Mouse (Mus musculus): Measurements from ENCODE around the gene Edem2. TPM values are rescaled to one million over a fixed set of nuclear protein-coding genes. Genes with fewer than 3 reads are reported as not detected.

The Edem2 gene
- 10 to 100 TPM; 16.6 to 17.8 TPM for total RNA-seq (2021)
- long read RNA-seq, experiment 1, transcript Edem2-201 (11 exons, 2,290 nt) = major isoform, 41 of 57 reads
- long read RNA-seq, experiment 1, partial matches to known transcripts = 11 of 57 reads
- long read RNA-seq, experiment 1, other reads (novel, unspliced or antisense) = 5 of 57 reads
- long read RNA-seq, experiment 2, transcript Edem2-201 (11 exons, 2,290 nt) = major isoform, 28 of 42 reads
- long read RNA-seq, experiment 2, partial matches to known transcripts = 6 of 42 reads
- long read RNA-seq, experiment 2, other reads (novel, unspliced or antisense) = 8 of 42 reads

DNA sequence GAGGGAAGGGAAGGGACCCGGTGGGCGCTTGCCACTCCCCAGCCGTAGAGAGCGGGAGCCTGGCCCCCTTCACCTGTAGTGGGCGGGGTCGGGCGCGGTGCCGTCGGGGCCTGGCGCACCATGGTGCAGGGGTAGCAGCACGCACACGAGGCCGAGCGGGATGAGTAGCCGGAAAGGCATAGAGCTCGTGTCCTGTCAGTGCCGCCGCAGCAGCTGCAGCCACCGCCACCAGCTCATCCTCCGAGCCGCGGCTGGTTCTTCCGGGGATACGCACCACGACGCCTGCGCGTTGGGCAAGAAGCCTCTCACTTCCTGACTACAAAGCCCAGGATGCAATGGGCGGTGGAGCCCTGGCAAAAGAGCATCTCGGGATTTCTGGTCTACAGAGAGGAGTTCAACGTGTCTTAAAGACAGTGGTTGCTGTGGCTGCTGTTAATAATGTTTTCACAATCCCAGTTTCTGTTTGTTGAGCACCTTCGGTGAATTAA lies at the start of gene Edem2:
Gene Edem2, minus strand, starts transcription at position 318 of the 488 bp plus-strand sequence.
- intact Hi-C loops (cut with DNase I) = no loop called here
- peak; percentile 90 to 92 for DNase-seq (ENCODE audit: low spot score in 2 of 2)

DNA sequence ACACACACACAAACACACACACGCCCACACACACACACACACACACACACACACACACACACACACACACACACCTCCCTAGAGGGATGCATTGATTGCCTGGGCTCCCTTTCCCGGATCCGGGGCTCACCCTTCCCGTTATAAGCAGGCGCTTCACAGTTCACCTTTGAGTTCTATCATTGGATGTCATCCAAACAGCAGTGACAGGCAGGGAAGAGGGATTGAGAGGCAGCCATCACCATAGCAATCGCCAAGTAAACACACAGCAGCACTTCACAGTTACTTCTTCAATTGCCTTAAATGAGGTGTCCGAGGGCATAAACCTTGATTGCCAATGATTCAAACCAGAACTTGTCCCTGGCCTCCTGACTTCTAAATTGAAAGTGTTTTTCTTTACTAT lies 49.8 kb upstream of the Edem2 start:
- DNase-seq (ENCODE audit: low spot score in 2 of 2) = no peak
- intact Hi-C loops (cut with DNase I) = no loop called here

DNA sequence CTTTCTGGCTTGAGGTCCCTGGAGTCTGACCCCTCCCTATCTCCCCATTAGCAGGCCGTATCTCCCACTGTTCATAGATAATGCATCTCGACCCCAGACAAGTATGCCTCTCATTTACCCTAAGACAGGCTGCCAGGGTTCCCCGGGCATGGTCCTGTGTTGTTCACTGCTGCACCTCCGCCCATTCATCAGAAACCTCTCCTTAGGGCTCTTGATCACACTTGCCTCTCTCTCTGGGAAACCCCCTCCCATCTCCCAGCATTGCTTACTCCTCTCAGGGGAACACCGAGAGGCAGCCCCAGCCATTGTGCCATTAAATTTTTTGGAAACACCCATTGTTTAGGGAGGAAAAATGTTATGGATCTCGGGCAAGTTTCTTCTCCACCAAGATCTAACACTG lies 48.7 kb upstream of the Edem2 start:
- no peak for DNase-seq (ENCODE audit: low spot score in 2 of 2)
- intact Hi-C loops (cut with DNase I) = no loop called here

DNA sequence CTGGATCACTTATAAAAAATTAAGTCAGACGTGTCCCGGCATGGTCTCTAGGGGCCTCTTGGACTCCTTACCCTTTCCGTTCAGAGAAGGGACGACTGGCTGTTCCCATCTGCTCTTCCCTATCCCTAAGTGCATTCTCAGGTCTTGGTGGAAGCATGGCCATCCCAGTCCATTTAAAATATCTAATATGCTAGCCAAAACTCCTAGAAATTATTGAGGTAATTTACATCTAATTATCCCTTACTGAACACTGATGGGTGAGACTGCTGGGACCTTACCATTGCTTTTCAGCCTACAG lies 48.4 kb upstream of the Edem2 start:
- intact Hi-C loops (cut with DNase I) = loop anchor here (2.0 kb wide), 1 partner anchor 33 kb away; no protein-coding TSS in a partner anchor
- DNase-seq (ENCODE audit: low spot score in 2 of 2) = no peak

DNA sequence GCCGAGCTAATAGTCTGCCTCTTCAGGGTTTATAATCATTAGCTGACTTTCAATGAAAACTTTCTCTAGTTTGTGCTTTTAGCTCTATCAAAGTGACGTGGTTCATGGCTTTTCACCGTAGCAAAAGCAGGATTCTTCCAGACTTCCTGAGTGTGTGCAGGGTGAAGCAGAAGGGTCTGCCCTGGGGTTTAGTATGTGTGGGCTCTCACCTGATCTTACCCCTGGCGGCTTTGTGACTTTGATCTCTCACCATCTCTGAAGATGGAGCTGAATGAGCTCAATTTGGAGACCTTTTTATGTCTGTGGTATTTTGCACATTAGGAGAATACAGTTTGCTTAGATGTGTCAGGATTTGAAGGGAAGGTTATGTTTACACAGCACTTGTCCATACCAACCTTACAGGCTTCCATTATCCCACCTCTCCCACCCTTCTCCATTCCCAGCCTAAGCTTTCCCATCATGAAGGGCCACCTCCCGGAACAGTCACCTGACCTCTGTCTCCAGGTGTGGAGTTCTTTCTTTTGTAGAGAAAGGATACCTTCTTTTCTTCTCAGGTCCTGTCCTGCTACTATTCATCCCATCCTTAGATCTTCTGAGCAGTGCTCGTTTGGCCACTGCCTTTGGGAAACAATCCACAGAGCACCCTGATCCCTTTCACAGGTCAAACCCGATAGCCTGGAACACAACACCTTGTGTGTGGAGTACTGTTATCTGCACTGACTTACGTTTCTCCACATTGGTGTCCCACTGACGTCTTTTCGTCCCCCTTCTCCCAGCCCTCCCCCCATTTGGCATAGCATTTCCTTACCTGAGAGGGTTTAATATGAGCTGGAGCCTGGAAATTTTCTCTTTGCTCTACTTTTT lies 47.8 kb upstream of the Edem2 start:
- DNase-seq (ENCODE audit: low spot score in 2 of 2) = no peak
- intact Hi-C loops (cut with DNase I) = loop anchor here (2.0 kb wide), 1 partner anchor 34 kb away; no protein-coding TSS in a partner anchor

DNA sequence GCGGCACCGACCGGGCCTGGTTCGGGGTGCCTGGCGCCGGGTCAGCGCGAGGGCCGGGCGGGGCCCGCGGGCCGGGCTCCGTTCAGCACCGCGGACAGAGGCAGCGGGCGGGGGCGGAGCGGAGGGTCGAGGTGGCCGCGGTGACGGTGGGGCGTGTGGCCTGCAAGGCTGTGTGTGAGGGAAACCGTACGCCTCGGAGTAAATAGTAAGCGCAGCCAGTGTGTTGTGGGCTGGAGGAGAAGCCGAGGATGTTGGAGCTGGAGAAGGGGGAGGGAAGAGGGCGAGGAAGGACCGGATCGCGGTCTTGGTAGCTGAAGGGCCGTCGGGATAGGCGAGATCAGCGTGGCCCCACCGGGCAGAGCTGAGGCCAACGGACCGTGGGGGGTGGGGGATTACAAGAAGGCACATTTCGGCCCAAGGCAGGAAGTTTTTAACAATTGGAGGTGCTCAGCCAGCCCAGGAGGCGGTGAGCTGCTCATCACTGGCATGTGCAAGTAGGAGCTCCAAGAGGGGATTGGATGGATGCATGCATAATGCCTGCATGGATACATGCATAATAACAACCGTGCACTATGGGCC lies 46.5 kb upstream of the Edem2 start:
- DNase-seq (ENCODE audit: low spot score in 2 of 2) = peak; percentile 36 to 50
- intact Hi-C loops (cut with DNase I) = loop anchor here (2.0 kb wide), 1 partner anchor 35 kb away; no protein-coding TSS in a partner anchor

DNA sequence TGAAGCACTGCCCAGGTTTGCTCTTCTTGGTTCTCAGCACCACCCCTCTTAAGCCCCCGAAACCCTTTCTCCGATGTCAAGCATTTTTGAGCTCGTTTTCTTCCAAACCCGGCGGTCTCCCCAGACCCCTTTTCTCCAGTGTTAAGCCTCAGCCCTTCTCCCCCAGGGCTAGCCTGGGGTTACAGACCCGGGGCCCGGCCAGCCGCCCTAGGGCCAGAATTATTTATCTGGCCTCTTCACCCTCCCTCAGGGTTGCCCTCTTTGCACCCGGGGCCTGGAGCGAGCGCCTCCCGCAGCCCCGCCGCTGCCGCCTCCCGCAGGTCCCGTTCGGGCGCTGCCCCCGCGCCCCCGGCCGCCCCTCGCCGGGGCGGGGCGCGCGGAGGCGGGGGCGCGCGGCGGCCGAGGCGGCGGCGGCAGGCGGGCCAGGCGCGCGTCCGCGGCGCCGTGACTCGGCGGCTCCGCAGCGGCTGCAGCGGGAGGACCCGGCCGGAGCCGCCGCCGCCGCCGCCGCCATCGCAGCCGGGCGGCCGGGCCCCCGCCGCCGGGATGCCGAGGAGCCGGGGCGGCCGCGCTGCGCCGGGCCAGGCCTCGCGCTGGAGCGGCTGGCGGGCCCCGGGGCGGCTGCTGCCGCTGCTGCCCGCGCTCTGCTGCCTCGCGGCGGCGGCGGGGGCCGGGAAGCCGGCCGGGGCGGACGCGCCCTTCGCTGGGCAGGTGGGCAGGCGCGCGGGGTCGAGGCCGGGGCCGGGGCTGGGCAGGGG lies 45.8 kb upstream of the Edem2 start, which contains the start of gene Mmp24:
Gene Mmp24, plus strand, starts transcription at position 416 of the 758 bp plus-strand sequence.
- intact Hi-C loops (cut with DNase I) = no loop called here
- DNase-seq (ENCODE audit: low spot score in 2 of 2) = no peak

DNA sequence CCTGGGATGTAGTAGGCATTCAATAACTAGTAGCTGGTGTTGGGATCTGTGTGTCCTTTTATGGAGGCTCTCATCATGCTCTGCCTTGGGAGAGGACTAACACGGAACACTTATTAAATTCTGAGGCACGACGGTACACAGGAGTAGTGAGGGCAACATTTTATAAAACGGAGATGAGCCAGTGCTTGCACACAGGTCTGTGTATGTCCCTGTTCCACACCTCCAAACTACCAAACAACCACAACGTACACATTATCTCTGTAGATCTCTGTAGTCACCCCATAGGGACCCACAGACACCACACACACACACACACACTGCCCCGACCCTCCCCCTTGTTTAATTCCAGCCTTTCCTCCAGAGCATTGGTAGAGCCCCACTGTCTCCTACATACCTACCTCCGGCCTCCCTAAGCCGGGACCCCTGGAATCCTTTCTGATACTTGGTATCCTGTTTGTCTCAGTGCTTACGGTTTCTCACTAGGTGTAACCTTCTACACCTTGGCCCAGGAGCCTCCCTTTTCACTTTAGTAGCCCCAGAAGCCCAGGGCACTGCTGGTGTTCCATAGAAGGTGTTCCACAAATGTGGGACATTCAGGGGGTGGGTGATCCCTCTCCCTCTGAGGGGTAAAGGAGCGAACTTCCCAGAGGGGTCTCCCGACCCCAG lies 45.1 kb upstream of the Edem2 start:
- intact Hi-C loops (cut with DNase I) = no loop called here

DNA sequence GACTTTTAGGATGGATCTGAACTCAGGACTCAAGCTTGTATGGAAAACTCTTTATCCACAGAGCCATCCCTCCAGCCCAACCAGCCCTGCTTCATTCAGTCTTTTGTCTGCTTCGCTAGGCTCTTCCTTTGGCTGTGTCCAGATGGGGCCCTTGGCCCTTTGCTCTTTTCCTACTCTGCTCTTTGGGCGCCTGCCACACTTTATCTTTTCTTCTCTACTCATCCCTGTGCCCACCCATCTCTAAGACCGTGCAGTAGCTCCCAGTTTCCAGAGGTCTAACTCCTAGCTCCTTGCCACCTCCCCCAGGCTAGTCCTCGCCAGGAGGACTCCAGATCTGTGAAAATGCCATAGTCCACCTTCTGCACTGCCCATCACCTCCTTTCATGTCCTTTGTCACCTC lies 44.4 kb upstream of the Edem2 start:
- DNase-seq (ENCODE audit: low spot score in 2 of 2) = no peak
- intact Hi-C loops (cut with DNase I) = no loop called here

More for the DNA sequence above, 45.1 kb upstream of the Edem2 start:
- no peak for DNase-seq (ENCODE audit: low spot score in 2 of 2)

DNA sequence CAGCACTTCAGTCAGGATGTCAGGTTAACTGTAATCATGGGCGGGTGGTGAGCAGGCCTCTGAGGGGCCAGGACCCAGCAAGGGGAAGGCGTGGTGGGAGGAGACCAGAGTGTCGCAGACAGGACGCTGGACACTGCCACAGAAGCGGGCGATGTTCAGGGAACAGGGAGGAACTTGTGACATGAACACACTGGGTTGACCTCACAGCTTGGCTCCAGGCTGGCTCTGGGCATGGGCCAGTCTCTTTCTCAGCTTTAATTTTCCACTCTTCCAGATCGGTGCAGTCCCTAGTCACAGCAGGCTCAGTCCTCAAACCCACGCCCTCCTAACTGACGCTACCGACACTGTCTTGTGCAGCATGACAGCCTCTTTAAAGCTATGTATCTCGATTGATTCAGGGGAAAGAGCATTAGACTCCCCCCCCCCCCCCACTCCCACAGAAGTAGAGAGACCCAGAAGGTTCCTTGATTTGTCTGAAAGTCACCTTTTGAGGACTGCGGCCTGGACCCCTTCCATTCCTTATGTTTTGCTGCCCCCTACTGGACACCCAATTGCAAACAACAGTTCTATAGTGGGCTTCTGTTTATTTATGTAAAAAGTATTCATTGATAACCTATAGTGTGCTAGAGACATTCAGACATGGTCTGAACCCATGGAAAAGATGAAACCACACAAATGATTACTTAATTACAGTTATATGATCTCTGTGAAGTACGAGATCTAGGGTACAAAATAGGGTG lies 35.6 kb upstream of the Edem2 start:
- peak in 1 of 2 experiments; percentile 73 for DNase-seq (ENCODE audit: low spot score in 2 of 2)
- intact Hi-C loops (cut with DNase I) = loop anchor here (2.0 to 5.0 kb wide), 3 partner anchors 68 to 248 kb away; partner anchors contain the start of genes Acss2 and Ggt7

DNA sequence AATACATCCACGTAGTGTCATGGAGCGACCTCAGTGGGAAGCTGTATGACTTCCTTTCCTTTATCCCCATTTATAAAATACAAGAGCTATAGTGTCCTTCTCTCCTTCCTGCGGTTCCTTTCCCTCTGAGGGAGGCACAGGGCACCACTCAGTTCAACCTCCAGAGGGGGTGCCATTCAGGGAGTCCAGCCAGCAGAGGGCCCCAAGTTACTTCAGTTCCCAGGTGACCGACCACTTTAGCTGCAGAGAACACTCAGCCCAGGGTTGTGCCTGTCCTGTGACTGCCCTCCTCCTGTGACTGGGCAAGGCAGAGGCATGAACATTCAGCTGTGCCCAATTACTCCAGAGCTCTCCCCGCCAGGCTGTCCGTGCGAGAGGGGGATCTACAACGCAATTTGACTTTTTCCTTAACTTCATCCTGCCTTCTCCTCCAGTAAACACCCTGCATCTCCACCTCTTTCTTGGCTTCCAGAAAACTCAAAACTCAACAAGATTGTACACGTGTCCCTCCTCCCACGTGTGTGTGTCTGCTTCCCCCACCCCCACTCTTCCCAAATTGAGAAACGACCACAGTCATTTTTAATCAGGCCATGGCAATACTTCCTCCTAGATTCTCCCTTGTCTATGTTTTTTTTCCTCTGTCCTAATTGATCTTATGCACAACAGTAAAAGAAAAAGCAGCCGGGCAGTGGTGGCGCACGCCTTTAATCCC lies 27.7 kb upstream of the Edem2 start:
- DNase-seq (ENCODE audit: low spot score in 2 of 2) = no peak
- intact Hi-C loops (cut with DNase I) = no loop called here

DNA sequence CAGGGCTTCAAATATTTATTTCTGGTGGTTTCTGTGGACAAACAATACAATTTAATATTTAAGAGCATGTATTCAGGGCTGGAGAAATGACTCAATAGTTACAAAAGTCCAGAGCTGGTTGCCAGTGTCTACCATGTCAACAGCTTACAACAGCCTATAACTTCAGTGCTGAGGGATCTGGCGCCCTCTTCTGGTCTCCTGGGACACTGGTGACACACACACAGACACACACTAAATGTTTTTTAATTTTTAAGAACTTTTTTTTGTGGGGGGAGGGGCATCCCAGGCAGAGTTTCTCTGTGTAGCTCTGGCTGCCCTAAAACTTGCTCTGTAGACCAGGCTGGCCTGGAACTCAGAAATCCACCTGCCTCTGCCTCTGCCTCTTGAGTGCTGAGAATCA lies 26.5 kb upstream of the Edem2 start:
- intact Hi-C loops (cut with DNase I) = no loop called here
- peak; percentile 27 to 50 for DNase-seq (ENCODE audit: low spot score in 2 of 2)

DNA sequence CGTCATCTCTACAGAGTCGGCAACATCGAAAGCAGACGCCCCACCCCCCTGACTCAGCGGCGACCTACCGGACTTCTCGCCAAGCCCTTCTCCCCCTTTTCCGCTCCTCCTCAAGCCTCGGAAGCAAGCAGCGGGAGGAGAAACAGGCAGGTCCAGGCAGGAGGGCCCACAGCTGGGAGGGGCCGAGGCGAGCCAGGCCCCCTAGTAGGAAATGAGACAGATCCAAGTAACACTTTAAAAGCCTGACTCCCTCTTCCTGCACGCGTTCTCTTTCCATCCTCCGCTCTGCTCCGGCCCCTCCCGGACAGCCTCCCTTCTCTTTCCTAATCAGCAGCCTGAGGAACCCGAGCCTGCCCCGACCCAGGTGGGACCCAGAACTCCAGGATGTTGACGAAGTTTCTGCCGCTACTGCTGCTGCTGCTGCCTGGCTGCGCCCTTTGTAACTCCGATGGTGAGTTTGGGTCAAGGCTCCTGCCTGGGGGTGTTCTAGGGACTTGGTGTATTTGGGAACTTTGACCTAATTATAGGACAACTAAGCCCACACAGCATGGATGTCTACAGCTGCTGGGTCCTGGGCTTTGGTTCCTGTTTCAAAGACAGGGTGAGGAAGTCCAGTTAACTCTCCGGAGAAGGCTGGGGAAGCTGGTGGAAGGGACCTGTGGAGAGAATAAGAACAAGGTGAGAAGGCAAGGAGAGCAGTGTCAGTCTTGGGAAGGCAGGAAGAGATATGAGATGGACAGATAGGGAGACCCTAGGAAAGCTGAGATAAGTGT lies 21.9 kb upstream of the Edem2 start, which contains the start of gene Procr:
Gene Procr, plus strand, starts transcription at position 104 of the 773 bp plus-strand sequence.
- DNase-seq (ENCODE audit: low spot score in 2 of 2) = no peak
- intact Hi-C loops (cut with DNase I) = no loop called here

DNA sequence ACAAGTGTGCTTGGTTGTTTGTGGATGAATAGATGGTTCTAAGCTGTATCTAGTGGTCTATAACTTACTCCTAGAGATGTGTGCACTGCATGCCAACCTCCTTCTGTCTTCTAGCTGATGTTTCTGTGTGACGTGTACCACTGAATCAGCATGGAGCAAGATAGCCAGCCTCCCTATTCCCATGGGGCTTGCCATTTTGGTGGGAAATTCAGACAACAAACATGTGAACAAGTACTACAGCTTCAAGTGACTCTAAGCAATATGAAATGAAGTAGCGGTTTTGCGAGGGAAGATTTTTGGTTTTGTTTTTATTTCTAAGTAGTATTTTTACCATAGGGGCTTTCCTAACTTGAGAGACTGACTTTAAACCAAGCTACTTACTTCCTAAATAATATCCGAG lies 20.1 kb upstream of the Edem2 start:
- intact Hi-C loops (cut with DNase I) = no loop called here
- DNase-seq (ENCODE audit: low spot score in 2 of 2) = no peak

DNA sequence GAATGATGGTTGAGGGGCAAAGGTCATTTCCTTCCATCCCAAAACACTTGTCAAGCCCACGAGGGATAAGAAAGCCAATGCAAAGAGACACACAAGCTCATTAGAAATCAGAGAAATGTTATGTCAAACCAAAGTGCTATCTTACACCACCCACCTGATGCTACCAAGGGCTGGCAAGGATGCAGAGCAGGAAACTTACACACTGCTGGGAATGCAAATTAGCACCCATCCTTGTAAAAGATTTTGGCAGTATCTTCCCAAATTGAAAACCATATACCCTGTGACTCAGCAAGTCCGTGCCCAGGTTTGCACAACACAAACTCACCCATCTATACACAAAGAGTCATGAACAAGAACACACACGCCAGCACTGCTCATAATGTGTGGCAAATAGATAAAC lies 16.2 kb upstream of the Edem2 start:
- intact Hi-C loops (cut with DNase I) = no loop called here
- DNase-seq (ENCODE audit: low spot score in 2 of 2) = peak in 1 of 2 experiments; percentile 15

DNA sequence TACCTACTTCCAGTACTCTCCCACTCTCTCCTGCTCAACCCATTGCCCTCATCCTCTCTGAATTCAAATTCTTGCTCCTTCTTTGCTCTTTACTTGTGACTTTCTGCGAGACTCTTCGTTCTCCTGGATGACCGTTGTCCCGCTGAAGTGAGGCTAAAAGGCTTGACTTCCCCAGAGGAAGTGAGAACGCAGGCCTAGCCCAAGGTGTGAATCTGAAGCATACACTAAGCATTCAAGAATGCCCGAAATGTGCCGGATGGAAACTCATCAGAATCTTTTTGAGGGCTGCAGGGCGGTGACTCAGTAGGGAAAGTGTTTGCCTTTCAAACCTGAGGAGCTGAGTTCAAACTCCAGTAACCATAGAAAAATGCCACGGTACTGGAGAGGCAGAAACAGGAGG lies 14.1 kb upstream of the Edem2 start:
- intact Hi-C loops (cut with DNase I) = no loop called here
- no peak for DNase-seq (ENCODE audit: low spot score in 2 of 2)

DNA sequence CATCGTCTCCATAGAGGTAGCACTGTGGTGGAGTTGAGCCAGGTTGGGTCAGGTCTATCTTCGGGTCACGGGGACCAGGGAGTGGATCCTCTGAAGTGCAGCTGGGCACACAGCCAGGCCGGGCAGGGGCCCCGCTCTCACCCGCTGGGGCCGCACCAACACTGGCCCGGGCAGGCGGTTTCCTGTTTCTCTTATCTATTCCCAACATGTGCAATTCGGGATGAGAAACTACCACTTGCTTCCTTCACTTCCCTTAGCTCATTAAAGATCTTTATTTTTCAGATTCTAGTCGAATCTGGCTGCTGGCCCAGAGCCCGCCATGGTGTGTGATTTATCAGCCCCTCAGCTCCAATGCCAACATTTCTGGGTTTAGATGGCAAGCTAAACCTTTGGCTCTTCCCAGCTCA lies 13.7 kb upstream of the Edem2 start:
- intact Hi-C loops (cut with DNase I) = no loop called here
- DNase-seq (ENCODE audit: low spot score in 2 of 2) = no peak

Data from left cerebral cortex, postnatal 14 days (tissue).